Mouse (Mus musculus) B cell, adult 2 months (primary cell): ENCODE measurements at regions not wholly inside any gene's neighbourhood (a gene's known extent, or its start where the extent isn't known, plus 50 kb on each side); places are given as distances from the start of the nearest gene placed in this dataset.

Experiments used
- DNase-seq, 2 experiments: peaks; one replicate each; pipeline ENCODE4 v3.0.0; 2022

DNA sequence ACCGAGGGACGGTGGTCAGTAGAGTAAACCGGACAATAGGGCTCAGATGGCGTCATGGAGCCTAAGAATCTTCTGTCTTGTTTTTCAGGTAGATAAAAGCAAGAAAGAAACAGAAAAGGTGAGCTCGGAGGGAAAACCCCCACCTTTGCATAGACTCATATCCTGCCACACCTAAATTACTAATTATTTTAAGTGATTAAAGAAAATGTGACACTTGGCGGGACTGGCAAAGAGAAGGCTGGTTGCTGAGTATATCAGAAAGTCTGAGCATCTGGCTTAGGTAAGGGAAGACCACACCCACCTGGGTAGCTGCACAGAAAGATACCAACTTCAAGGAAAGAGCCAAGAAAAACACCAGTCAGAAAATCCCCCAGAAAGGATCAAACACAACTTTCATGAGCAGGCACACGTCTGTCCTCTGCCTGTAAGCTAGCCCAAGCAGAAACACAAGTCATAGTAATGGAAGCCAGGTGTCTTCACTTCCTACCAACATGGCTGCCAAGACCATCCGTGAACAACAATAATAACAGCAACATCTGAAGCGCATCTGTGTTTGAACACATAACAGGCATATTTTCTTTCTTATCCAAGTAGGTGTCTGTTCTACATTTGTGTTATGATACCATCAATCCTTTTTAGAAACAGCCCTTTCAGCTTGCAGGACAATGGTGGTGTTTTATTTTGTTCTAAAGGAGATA, 198.3 kb upstream of the Jarid2 start:
- DNase-seq, result no peak

DNA sequence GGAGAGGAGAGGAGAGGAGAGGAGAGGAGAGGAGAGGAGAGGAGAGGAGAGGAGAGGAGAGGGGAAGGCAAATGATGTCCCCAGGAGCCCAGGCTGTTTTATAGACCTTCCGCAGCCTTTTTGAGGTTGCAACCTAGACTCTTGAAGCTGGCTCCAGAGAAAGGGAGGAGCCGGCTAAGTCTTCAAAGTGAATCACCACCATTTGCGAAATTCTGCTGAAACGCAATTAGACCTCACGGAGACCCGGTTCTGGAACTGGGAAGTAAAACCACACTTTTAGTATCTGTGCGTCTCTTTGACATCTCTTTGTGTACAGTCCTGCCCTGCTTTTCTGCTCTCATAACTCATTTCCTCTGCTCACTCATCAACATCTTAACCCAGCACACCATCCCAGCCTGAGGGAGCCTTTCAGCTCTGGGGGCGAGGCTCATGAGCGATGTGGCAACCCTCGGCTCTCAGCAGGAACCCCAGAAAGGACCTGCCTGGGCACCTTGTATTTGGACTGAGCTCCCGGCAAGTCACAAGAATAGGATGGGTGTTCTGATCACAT, 196.6 kb upstream of the Jarid2 start:
- no peak for DNase-seq

DNA sequence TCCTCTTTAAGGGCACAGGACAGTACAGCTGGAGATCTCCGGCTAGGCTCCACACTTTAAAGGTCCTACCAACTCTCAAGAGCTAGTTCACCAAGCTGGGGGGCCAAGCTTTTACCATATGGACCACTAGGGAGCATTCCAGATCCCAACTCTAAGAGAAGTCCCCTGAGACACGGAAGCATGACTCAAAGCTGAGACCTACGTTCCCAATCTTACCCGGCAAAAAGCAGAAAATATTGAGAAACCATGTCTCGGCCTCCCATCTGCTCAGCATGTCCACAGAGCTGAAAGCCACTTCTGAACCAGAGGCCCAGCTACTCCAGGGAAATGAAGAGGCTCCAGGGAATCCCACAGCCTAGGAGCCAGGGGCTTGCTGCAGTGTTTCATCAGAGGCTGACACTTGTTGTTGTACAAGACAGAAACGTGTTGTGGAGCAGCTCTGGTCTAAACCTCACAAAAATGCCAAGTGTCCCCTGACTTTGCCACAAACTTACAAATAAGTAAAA, 194.6 kb upstream of the Jarid2 start:
- no peak for DNase-seq

DNA sequence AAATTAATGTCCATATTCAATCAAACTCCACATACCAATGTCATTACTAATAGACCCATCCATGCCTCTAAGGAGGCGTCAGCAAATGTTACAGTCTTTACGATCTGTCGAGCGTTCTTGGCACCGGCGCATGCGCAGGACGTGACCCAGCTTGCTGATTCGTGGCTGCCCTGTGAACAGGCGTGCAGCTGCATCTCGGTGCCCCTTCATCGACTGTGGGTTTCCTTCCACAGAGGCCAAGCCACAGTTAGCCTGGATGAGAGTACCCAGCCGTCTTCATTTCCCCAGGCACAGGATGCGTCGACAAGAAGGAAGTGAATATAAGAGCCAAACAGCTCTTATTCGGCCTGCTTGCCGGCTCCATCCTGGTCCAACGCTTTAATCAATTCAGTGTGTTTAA, 193.8 kb upstream of the Jarid2 start:
- DNase-seq, result peak; percentile 72 to 74

DNA sequence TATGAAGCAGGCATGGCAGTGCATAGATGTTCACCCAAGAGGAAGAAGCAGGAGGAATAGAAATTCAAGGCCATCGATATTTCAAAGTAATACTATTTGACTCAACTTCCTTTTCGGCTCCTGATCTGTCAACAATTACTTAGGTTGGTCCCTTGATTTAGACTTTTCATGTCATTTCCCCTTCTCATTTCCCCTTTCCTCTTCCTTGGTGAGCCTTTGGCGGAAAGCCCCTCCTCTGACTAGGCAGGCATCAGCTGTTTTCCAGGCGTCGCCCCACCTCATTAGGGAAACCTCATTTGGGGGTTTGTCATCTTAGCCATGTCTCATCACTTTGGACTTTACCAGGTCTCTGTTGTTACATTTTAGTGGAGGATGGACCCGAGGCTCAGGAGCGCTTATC, 191.0 kb upstream of the Jarid2 start:
- DNase-seq, result peak; percentile 41 to 52

DNA sequence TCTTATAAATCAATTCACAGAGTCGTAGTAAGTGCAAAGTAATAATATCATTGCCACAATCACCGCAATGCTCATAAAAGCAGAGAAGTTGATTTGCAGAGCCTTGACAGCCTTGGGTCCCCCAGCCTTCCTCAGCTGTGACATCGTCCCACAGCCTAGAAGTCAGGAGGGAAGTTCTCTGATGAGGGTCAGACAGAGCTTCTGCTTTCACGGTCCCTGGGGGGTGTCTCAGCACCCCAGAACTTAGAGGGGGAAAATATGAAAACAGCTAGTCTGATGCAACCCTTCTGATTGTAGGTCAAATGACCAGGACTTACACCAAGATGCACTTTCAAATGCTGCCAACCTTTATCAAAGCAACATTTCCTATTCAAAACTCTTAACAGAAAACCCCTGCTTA, 188.9 kb upstream of the Jarid2 start:
- peak; percentile 59 for DNase-seq

DNA sequence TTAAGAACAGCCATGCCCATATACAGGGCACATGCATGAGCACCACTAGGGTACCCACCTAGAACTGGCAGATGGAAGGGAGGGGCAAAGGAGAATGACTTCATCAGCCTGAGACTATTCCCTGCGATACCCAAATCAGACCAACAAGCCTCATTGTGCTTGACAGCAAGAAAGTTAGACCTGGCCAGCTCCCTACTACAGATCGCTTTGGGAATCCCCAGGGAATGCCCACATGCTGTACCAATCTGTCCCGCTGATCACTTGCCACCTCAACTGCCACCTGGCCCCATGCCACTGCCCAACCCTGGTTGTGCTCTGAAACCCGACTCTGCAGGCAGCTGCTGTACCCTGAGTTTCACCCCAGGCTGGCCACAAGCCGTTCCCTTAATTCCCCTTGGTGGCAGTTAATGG, 188.0 kb upstream of the Jarid2 start:
- peak; percentile 44 to 50 for DNase-seq

DNA sequence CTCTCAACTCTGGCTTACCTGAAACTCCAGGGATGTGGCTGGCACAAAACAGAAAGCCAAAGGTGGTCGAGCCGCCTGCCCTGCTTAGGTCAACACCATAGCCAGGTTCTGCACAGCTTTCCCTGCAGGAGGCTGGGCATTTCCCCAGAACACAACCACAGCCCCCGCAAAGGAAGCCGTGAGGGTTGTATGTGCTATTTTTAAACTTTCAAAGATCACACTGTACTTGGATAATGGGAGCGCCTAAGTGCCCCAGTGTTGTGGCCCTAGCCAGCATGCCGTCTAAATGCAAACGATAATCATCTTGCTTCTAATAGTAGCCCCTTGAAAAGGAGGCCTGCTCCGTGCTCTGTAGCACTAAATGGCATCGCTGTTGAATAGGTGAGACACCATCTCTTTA, 184.5 kb upstream of the Jarid2 start:
- DNase-seq, result no peak

DNA sequence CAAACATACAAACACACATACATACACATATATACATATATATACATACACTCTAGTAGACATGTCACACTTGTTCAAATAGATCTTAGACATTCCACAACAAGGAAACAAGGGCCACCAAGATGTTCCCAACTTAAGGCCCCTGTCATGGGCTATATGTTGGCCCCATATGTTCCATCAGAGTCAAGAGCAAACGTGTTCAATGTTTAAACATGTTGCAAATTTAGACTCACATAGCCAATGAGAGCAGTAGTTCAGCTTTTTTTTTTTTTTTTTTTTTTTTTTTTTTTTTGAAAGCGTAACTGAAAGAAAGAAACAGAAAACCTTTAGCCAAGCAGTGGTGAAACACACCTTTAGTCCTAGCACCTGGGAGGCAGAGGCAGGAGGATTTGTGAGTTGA, 183.0 kb upstream of the Jarid2 start:
- DNase-seq, result no peak

DNA sequence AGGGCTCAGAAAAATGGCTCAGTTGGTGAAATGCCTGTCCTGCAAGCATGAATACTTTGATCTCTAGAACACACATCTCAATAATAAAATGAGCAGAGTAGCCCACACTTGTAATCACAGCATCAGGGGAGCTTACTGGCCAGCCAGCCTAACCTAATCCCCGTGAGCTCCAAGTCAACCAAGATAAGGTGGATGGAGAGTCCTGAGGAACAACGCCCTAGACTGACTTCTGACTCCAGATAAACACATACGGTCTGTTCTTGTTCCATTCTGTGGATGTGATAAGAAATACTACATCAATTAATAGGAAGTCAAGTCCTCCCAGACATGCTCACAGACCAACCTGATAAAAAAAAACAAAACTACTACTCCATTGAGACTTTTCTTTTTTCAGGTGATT, 180.4 kb upstream of the Jarid2 start:
- DNase-seq, result no peak

DNA sequence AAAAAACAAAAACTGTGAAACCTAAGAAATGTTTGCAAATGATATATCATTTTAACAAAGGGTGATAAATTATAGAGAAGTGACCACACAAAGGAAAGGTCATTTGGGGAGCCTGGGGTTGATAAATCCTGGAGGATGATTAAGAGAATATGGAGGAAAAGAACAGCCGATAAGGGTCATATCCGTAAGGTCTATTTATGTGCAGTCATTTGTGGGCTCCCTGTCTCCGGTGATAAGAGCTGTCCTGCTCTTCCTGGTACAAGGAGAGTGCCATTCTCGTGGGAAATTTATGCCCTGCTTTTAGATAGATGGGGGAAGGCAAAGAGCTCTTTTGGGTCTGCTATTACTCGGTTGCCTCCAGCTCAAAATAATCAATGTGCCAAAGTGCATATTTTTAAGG, 175.9 kb upstream of the Jarid2 start:
- DNase-seq, result no peak

DNA sequence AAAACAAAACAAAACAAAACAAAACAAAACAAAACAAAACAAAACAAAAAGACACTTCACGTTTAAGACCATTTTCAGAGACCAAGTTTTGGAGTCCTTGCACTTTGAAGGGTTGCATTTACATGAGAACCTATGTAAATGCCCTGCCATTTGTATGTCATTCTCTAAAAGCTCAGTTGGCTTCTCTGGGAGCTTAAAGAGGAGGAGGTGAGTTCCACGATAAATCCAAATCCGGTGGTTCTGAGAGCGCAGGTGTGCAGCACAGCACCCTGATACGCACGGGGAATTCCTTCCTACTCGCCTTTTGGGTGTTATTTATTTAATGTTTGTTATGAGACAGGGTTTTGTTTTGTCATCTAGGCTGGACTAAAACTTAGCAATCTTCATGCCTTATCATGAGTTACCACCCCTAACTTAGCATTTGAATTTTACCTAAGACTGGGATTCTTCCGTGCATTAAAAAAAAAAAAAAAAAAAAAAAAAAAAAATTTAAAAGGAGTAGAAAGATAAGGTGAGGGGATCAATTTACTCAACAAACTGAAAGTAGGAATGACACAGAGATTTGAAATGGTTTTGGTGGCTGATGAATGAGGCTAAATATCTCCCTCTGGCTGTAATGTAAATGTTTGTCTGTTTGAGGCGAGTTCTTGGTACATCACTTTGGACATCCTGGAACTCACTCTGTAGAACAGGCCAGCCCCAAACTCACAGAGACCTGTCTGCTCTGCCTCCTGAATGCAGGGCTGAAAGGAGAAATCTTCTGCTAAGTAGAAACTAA, 174.4 kb upstream of the Jarid2 start:
- DNase-seq, result no peak

DNA sequence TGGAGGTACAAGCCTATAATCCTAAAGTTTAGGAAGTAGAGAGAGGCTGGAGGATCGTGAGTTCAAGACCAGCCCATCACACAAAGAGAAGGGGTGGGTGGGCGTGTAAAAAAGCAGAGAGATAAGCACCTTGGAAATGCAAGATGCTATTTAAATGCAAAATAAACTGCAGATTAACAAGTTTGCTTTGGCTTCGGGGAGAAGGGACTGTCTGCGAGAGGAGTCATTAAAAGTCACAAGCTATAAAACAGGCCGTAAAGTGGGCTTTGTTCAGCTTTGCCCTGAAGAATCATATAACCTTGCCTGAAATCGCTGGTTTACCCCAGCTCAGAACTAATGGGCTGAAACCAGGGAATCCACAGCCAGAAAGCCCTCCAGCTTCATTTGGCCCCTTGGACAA, 173.3 kb upstream of the Jarid2 start:
- DNase-seq, result no peak

DNA sequence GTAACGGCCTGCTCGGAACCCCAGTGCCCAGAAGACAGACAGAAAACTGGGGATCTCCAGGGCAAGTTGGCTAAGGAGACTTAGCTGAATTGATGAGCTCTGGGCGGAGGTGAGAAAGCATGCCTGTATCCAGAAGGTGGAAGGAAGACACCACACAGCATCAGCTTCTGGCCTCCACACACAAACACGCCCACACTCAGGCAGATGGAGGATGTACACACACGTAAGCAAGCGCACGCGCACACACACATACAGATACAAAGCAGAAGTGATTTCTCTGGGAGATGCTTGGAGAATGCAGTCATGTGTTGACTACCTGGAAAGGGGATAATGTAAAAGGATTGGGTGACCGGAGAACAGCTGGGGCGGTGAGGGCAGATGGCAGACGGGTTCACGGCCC, 171.2 kb upstream of the Jarid2 start:
- DNase-seq, result no peak

DNA sequence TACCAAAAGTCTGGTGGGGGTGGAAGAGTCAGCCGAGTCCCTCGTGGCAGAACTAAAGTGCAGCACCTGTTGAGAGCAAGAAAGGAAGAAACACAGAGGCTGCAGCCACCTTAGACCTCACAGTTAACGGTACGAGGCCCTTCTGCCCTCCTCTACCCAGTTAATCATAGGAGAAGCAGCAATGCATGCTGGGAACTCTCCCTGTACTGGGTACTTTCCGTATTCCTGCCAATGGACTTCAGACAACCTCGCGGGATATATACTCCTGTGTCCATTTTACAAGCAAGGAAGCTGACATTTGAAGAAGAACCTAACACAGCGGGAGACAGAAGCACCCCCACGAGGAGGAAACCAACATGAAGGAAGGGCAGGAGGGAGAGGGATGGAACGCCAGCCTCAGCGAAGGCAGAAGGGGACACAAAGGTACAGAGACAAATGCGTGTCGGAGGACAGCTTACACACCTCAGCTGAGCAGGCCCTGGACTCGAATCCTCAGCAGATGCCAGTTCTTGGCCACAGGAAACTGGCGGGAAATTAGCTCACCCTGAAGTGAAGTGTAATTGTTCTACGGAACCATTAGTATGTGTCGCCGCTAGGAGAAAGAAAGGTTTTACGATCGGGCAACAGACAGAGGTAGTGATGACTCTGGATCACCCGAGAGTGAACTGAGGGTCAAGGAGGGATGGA, 170.6 kb upstream of the Jarid2 start:
- DNase-seq, result no peak

DNA sequence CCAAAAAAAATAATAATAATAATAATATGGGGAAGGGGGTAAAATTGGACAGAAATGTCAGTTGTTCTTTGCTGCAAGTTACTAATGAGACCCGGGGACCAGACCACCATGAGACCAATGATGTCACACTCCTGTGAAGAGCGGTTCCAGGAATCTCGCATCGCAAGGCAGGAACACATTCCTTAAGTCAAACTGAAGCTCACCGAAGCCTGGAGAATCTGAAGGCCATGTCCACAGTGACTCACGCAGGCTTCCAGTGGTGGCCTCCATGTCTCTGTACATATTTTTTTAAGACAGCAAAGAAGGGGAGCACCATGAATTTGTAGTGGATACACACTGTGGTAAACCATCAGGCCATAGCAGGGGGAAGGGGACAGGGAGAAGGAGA, 170.1 kb upstream of the Jarid2 start:
- no peak for DNase-seq

DNA sequence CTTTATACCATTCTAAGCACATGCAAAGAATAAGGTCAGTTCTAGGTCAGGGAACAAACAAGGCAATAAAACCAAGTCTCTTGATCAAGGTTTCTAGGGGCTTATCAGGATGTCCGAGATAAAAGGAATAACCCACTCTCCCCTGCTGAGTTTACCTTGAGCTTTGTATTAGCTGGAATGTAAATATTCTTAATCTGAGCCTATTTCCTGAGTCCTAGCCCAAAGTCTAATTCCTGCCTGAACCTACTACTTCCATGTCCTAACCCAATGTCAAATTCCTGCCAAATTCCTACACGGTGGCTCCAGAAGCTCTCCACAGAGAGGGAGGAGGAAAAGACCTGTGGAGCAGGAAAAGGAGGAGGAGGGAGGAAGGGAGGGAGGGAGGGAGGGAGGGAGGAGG, 169.6 kb upstream of the Jarid2 start:
- no peak for DNase-seq

DNA sequence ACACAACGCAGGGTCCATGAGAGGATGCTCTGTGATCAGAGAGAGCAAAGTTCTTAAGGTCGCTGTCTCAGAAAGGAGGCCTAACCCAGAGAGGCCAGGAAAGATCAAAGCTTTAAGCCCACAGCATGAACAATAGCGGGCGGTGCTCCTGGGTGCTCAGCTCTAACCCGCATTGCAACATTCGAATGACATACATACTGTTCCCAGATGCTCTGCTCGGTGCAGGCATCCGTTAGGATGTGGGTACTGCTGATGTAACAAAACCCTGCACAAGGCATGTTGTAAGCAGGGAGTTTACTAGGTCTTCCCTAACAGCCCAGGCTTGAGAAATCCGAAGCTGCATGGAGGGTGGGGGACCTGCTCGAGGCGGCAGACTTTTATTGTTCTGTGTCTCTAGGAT, 164.6 kb upstream of the Jarid2 start:
- no peak for DNase-seq

DNA sequence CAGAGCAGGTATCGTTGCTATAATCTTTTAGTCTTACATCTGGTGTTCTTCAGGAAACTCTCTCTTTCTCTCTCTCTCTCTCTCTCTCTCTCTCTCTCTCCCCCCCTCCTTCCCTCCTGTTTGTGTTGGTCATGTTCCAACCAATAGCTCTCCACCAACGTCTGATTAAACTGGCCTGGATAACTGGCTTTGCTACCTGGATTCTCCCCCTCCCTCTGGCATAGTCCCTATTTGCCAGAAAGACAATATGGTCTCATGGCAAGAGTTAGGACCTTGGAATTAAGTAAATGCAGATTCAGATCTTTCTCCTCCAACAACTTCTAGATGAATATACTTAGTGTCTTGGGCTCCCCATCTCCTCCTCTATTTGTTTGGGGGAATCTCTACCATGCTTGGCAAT, 161.6 kb upstream of the Jarid2 start:
- DNase-seq, result no peak

DNA sequence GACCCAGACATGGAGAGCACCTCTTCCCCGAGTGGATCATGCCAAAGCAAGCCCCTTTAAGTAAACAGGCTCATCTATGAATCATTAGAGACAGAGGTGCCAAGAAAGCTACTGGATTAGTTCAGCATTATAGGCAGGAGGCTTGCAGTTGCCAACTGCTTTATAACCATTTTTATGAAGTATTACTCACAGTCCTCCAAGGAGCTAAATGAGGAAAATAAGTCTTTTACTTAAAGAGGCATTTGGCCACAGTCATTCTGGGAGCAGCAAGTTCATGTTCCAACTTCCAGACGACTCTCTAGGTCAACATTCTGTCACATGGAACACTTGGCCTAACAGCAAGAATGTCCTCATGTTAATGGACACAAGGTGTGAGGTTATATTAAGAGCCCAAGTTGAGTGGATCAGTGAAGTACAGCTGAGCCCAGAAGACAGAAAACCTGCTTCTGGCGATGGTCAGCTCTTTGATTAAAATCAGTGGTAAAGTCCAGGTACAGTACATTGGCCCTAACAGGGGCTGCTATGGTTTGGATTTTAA, 160.0 kb upstream of the Jarid2 start:
- DNase-seq, result no peak

DNA sequence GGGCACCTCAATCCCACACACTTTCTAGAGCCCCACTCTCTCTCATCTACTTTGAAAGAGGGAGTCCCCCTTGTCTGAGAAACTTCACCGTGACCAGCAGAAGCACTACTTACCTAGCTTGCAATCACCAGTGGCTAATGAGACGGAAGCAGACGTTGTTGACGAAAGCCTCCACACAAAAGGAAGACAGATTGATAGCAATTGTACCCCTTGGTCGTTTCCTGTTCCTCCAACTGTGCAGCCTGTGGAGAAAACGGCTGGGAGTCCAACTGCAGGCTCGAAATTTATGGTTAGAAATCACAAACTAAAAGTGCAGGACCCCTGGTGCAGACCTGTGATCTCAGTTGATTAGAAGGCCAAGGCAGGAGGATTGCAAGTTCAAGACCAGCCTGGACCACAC, 155.8 kb upstream of the Jarid2 start:
- no peak for DNase-seq

DNA sequence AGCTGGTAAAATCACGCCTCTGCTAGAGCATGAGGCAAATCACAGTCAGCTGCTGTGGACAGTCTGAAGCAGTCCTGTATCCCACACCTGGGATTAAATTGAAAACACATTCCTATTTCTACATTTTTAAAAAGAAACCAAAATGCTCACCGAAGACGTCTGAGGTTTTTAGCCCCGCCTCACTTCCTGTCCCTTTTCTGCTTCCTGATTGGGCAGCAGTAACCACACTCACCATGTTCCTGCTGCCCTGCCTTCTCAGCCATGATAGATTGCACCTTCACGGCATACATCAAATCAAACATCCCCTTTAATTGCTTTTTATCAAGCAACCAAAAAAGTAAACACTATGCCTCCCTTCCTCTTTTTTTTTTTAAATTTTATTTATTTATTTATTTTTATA, 150.1 kb upstream of the Jarid2 start:
- no peak for DNase-seq

DNA sequence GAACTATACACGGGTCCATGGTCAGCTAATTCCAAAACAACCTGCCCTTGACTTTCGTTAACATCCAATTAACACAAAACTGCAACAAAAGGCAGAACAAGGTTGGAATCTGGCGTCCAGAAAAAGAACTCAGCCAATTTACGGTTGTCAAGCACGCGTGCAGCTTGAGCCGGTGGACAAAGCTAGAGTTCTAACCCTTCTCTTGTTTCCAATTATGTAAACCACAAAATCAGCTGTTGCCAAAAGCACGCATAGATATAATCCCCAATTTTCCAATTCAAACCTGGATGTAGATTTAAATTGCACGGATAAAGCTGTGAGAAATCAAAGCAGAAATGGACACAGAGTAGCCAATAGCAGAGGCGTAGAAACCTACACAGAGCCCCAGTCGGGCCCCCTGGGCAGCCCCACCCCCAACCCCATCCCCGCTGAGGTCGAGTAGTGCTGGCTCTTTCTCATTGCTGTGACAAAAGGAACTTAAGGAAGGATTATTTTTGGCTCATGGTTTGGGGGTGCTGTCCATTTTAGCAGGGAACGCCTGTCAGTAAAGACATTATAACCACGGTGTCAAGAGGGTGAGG, 149.0 kb upstream of the Jarid2 start:
- DNase-seq, result no peak
